Mouse (Mus musculus): Measurements from ENCODE around the gene Apoc3.

Gene Apoc3

DNA sequence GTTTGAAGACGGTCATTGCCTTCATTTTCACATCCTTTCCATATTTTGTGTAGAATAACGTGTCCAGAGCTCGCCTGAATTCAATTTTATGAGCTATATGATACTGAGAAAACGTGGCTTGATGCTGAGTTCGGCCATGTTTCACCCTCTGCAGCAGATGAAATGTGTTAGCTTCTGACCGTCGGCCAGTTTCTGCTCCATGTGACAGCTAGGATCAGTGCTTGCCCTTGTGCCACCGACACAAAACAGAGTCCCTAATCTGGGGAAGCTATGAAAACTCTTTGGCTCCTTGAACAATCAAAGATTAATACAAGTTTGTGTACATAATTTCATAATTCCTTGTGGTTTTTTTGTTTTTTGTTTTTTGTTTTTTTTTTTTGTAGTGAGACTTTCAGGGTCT, 44.2 kb downstream of the Apoc3 start:
- no peak for TF ChIP-seq GATA4 (IDR thresholded peaks at IDR 0.05; ENCODE audit: insufficient replicate concordance, low read length)

DNA sequence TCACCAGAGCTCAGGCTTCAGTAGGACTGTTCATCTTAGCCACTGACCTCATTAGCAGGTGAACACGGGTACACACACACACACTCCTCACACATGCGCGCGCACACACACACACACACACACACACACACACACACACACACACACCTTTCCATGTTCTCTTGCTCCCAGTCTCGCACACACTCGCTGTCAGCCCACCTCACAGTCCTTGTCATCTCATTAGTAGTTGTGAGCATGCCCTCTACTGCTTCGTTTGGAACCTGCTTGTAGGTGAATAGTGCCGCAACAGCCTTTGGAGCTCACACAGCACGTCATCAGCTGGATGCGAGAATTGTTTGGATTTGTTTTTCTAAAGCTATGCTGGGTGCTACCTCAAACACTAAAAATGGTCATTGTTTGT, 46.1 kb downstream of the Apoc3 start:
- no peak for TF ChIP-seq GATA4 (IDR thresholded peaks at IDR 0.05; ENCODE audit: insufficient replicate concordance, low read length)

DNA sequence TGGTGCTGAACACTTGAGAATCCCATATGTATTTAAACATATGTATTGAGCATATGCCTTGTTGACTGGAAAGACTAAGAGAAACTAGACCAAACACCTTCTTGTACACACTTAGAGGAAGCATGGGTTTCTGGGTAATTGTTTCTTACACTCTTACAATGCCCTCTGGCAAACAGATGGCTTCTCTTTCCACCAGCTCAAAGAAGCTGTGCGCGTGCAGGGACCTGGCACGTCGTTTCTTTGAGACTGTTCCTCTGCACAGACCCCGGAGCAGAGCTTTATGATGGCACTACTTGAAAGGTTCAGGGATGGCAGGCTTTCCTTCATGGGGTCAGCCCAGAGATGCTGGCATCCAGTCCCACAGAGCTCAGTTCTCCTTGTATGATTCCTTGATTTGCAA, 46.5 kb downstream of the Apoc3 start:
- no peak for TF ChIP-seq GATA4 (IDR thresholded peaks at IDR 0.05; ENCODE audit: insufficient replicate concordance, low read length)

DNA sequence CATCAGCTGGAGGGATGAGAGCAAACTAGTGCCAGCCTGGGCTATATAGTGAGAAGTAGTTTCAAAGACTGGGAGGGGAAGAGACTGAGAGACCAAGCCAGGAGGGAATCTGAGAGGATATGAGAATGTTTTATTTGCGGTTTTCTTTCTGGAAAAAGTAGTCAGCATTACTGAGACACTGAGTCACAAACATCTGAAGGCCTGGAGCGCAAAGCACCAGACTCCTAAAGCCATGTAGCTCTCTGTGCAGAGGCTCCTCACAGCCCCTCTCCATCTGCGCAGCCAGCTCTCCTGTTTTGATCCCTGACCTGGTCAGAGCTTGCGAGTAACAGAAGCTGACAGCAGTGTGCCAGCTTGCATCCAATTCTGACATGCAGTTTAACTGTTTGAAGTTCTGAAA, 47.1 kb downstream of the Apoc3 start:
- no peak for TF ChIP-seq GATA4 (IDR thresholded peaks at IDR 0.05; ENCODE audit: insufficient replicate concordance, low read length)

DNA sequence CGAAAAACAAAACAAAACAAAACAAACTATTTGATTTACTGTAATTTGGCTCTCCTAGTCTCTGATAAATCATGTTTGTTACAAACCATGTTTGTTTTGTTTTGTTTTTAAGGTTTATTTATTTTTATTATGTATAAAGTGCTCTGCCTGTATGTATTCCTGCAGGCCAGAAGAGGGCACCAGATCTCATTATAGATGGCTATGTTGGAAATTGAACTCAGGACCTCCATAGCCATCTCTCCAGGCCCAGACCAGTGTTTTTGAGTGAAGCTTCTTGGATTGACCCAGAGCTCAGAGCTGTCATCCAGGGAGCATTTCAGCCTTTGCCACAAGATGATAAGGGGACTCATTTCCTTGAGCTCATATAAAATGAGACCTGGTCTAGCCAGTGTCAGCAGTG, 49.0 kb downstream of the Apoc3 start:
- TF ChIP-seq GATA4 (IDR thresholded peaks at IDR 0.05; ENCODE audit: insufficient replicate concordance, low read length): no peak

DNA sequence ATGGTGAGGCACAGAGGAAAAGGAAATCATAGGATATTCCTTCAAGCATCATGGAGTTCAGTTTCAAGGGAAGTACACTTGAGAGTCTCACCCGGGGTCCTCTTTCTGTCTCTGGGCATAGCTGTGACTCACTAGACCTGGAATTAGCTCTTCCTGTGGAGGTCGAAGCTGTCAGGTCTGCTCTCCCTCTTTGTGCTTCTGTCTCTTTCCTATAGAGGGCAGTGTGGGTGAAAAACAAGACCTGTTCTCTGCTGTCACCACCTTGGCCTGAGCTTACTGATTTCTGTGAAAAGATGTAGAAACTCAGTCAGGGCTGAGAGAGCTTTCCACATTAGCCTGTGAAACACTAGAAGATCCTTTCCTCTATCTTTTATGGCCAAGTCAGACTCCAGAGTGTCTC, 50.2 kb downstream of the Apoc3 start:
- TF ChIP-seq GATA4 (IDR thresholded peaks at IDR 0.05; ENCODE audit: insufficient replicate concordance, low read length): no peak

DNA sequence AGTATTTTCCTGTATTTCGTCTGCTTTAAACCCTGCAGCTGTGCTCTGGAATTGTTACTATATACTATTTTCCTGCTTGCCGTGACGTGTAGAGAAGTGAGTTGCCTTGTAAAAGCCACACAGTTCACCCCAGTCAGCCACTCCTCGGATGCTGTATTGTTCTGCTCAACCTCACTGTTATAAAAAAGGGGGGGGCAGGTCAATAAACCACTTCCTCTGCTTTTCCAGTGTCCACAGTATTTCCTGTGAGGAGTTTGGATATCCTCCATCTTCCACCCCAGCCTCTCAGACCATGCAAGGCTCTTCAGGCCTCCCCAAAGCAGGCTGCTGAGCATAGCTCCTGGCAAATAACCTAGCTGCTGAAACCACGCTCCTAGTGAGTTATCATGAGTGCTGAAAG, 50.9 kb downstream of the Apoc3 start:
- TF ChIP-seq GATA4 (IDR thresholded peaks at IDR 0.05; ENCODE audit: insufficient replicate concordance, low read length): no peak

Data from liver, adult (tissue).